Mouse (Mus musculus) heart, embryonic 15.5 days (tissue): ENCODE measurements around the gene Ndufs1. TPM values are rescaled to one million over a fixed set of nuclear protein-coding genes. Genes with fewer than 3 reads are reported as not detected.

Source experiments
- ATAC-seq: fragments of 200-750 bp; cut with Nextera tagmentation; replicated peaks from 2 replicates; pipeline ENCODE4 v1.8.0; 2017; ENCODE audit warnings: low read depth, moderate TSS enrichment; ENCODE audit not compliant: insufficient number of reproducible peaks, insufficient read depth, low FRiP score
- H3K27ac ChIP-seq: fragments of 300-500 bp; sonication (generic); 2 replicates; pipeline ENCODE4 v1.5.1; 2015; ENCODE audit warnings: mild to moderate bottlenecking, inconsistent platforms
- H3K27me3 ChIP-seq: fragments of 300-500 bp; sonication (generic); 2 replicates; pipeline ENCODE4 v1.6.1; 2015; ENCODE audit warnings: inconsistent platforms
- H3K36me3 ChIP-seq: fragments of 300-500 bp; sonication (generic); 2 replicates; pipeline ENCODE4 v1.6.1; 2015; ENCODE audit warnings: mild to moderate bottlenecking, inconsistent platforms
- H3K4me1 ChIP-seq: fragments of 300-500 bp; sonication (generic); replicated peaks from 2 replicates; pipeline ENCODE4 v1.6.1; 2015; ENCODE audit warnings: inconsistent platforms
- H3K4me2 ChIP-seq: fragments of 300-500 bp; sonication (generic); 2 replicates; pipeline ENCODE4 v1.6.1; 2015; ENCODE audit warnings: inconsistent platforms, mild to moderate bottlenecking, moderate library complexity
- H3K4me3 ChIP-seq: fragments of 300-500 bp; sonication (generic); 2 replicates; pipeline ENCODE4 v1.5.1; 2015; ENCODE audit warnings: mild to moderate bottlenecking, inconsistent platforms
- H3K9ac ChIP-seq: fragments of 300-500 bp; sonication (generic); 2 replicates; pipeline ENCODE4 v1.6.1; 2015; ENCODE audit warnings: mild to moderate bottlenecking, inconsistent platforms
- H3K9me3 ChIP-seq: fragments of 300-500 bp; sonication (generic); replicated peaks from 2 replicates; pipeline ENCODE4 v1.6.1; 2016; ENCODE audit warnings: inconsistent platforms
- WGBS: fragments of 180-500 bp; shearing (Covaris S2); methylation state at CpG from one replicate; pipeline ENCODE4 v1.1.7; 2015; ENCODE audit warnings: mixed read lengths; 5-methylcytosine and 5-hydroxymethylcytosine counted together
- polyA plus RNA-seq: library from polyadenylated mRNA; unstranded; fragments of >200 nt; fragmentation: Nextera tagmentation; extraction: Ambion mirVana; gene quantifications from 2 replicates; pipeline ENCODE4 v1.2.1, GENCODE M21; 2015

The Ndufs1 gene
- polyA plus RNA-seq, 1 experiment from 2014 or later = 378 TPM

GRCm38 (mm10) chr1:63115096-63115495 lies 61.5 kb downstream of the Ndufs1 start:
- 19% methylated on average over 4 of the region's 4 CpGs for WGBS
- H3K4me3 ChIP-seq = peak overlapping the region; percentile 95
- peak overlapping the region; percentile 72 for H3K4me2 ChIP-seq
- H3K9me3 ChIP-seq = no peaks in the 10 kb centered on the region
- peaks cover 16% of the 10 kb centered on the region for H3K36me3 ChIP-seq
- ATAC-seq = no peak
- H3K27ac ChIP-seq = peak overlapping the region; percentile 96
- H3K9ac ChIP-seq = peak overlapping the region; percentile 99
- H3K27me3 ChIP-seq = no peaks in the 10 kb centered on the region
- H3K4me1 ChIP-seq = peaks cover 27% of the 10 kb centered on the region

- peak within 1 kb of the TSS; percentile 95 for H3K4me3 ChIP-seq
- no peaks in the 10 kb centered on the region for H3K9me3 ChIP-seq
- H3K27ac ChIP-seq = peak within 1 kb of the TSS; percentile 96
- H3K36me3 ChIP-seq = peaks cover 8% of the 10 kb centered on the region
- peak; percentile 86 for ATAC-seq
- under 1% methylated on average over 25 of the region's 42 CpGs for WGBS
- peaks cover 27% of the 10 kb centered on the region for H3K4me1 ChIP-seq
- H3K9ac ChIP-seq = peak within 1 kb of the TSS; percentile 99
- no peaks in the 10 kb centered on the region for H3K27me3 ChIP-seq
- H3K4me2 ChIP-seq = peak within 1 kb of the TSS; percentile 72
Measured at GRCm38 (mm10) chr1:63114136-63114781, 62.4 kb downstream of the Ndufs1 start, which contains the start of gene Ino80d. Gene Ino80d, minus strand, starts transcription at chr1:63114667.

- Histone ChIP-seq H3K4me3 (peak overlapping the region; percentile 95), H3K36me3 (peaks cover 6% of the 10 kb centered on the region), H3K27ac (peak overlapping the region; percentile 96), H3K4me1 (peaks cover 32% of the 10 kb centered on the region), H3K9me3 (no peaks in the 10 kb centered on the region), H3K4me2 (peak overlapping the region; percentile 72), H3K27me3 (no peaks in the 10 kb centered on the region), H3K9ac (peak overlapping the region; percentile 99)
- peak; percentile 63 for ATAC-seq
- WGBS = under 1% methylated on average over 59 of the region's 92 CpGs
Measured at GRCm38 (mm10) chr1:63113274-63114135, 63.1 kb downstream of the Ndufs1 start.

GRCm38 (mm10) chr1:63112865-63113261 lies 63.8 kb downstream of the Ndufs1 start:
- H3K9ac ChIP-seq = peak overlapping the region; percentile 99
- WGBS = 4% methylated on average over 11 of the region's 11 CpGs
- peak overlapping the region; percentile 95 for H3K4me3 ChIP-seq
- H3K36me3 ChIP-seq = no peaks in the 10 kb centered on the region
- no peaks in the 10 kb centered on the region for H3K9me3 ChIP-seq
- H3K27ac ChIP-seq = peak overlapping the region; percentile 96
- 0 out of 2 replicates have a peak, but pooled peaks have one; percentile 12 for ATAC-seq
- peaks cover 38% of the 10 kb centered on the region for H3K4me1 ChIP-seq
- no peaks in the 10 kb centered on the region for H3K27me3 ChIP-seq
- peak overlapping the region; percentile 72 for H3K4me2 ChIP-seq

DNA sequence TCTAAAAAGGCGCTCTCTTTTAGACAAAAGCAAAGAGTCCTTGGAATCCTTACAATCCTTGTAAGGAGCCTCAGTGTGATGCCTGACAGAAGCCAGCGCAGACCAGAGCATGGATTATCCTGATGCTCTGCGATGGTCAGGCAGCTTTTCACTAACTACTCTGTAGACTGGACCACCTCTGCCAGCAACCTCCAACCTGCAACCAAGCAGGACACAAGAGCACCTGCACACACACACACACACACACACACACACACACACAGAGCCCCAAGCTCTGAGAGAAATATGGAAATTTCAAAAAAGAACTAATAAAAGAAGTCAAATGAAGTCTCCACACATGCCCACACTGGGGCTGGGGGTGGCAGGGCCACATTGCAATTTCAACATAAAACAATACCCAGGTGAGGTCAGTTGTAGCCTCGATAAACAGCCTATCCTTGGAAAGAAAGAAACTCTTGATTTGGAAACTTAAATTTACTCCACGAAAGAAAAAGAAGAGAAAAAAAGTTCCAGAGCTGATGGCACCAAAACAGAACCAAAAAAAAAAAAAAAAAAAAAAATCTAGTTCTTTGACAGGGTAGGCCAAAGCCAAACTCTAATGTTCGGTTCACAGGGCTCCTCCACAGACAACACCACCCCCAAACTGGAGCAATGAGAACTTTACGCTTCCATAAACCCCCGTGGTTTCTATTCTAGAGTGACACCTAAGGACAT lies 64.3 kb downstream of the Ndufs1 start:
- Histone ChIP-seq H3K9me3 (no peaks in the 10 kb centered on the region), H3K4me1 (peaks cover 43% of the 10 kb centered on the region), H3K4me2 (peak overlapping the region; percentile 72), H3K36me3 (no peaks in the 10 kb centered on the region), H3K9ac (peak overlapping the region; percentile 99), H3K27ac (peak overlapping the region; percentile 96), H3K4me3 (peak overlapping the region; percentile 95), H3K27me3 (no peaks in the 10 kb centered on the region)
- ATAC-seq = no peak
- WGBS = 43% methylated on average over 8 of the region's 8 CpGs

GRCm38 (mm10) chr1:63110536-63111285 lies 65.9 kb downstream of the Ndufs1 start:
- Histone ChIP-seq H3K4me2 (no peak overlapping the region), H3K36me3 (no peaks in the 10 kb centered on the region), H3K27ac (no peak overlapping the region), H3K4me3 (no peak overlapping the region), H3K9me3 (no peaks in the 10 kb centered on the region), H3K4me1 (peaks cover 32% of the 10 kb centered on the region), H3K9ac (no peak overlapping the region), H3K27me3 (no peaks in the 10 kb centered on the region)
- WGBS = 55% methylated on average over 7 of the region's 7 CpGs
- ATAC-seq = no peak

DNA sequence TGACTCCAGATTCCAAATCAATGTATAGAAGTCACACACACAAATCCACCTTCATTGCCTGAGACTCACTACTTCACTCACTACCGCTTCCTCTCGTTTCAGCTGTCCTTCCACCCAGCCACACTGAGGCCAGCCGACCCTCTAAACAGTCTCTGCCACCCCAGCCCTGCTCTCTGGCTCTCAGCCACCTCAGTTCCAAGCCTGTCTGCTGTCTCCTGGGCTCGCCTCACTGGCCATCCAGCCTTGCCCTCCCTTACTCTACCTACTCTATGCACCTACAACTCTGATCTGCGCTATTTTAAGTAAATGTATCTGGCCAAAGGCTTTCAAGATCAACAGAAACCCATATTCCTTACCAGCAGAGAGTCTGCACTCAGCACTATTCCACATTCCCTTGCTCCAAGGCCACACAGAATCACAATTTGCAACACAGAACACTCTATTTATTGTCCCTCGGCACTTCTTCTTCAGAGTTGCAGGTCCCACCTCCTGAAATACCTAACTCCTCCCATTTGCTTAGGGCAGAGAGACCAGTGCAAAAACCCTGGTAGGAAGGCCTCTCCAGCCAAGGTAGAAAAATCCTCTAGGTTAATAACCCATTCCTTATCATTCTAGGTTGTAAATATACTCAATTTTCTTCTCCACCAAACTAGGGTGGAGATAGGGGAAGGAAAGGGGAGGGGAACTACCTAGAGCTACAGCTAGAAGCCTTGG lies 68.9 kb downstream of the Ndufs1 start:
- no peaks in the 10 kb centered on the region for H3K27me3 ChIP-seq
- H3K4me3 ChIP-seq = 0 out of 2 replicates have a peak overlapping the region, but pooled peaks have one; percentile 0
- no peaks in the 10 kb centered on the region for H3K9me3 ChIP-seq
- peak overlapping the region; percentile 33; the same call in 1 of the 2 replicates for H3K4me2 ChIP-seq
- H3K9ac ChIP-seq = peak overlapping the region; percentile 12; the same call in 1 of the 2 replicates
- ATAC-seq = peak; percentile 50; the same call in 1 of the 2 replicates
- 29% methylated on average over 6 of the region's 6 CpGs for WGBS
- H3K4me1 ChIP-seq = peaks cover 38% of the 10 kb centered on the region
- peaks cover 7% of the 10 kb centered on the region; the same call in 1 of the 2 replicates for H3K36me3 ChIP-seq
- H3K27ac ChIP-seq = peak overlapping the region; percentile 63

DNA sequence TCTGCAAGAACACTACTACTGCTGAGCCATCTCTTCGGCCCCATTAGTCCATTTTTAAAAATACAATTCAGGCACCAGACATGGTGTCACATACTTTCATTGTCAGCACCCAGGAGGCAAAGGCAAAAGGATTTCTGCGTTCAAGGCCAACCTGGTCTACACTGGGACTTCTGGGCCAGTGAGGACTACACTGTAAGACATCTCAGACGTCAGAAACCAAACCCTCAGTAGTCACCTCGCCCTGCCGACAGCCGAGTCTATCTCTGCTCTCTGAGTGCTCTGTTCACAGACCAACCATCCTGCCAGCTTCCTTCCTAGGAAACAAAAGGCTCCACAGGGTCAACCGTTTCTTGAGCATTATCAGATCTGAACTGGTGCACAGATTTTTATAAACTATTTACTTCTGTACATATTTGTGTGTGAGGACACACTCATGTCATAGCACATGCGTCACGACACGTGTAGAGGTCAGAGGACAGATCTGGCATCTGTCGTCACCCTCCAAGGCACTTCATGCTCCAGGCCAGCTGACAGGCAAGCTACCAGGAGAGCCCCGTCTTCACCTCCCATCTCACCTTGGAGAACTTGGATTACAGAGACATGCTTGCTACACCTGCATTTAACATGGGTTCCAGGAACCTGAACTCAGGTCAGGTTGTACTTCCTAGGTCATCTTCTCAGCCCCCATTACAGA lies 73.7 kb downstream of the Ndufs1 start:
- Histone ChIP-seq H3K9ac (no peak overlapping the region), H3K4me3 (no peak overlapping the region), H3K36me3 (peaks cover 38% of the 10 kb centered on the region), H3K4me2 (no peak overlapping the region), H3K9me3 (no peaks in the 10 kb centered on the region), H3K27ac (0 out of 2 replicates have a peak overlapping the region, but pooled peaks have one; percentile 17), H3K27me3 (no peaks in the 10 kb centered on the region), H3K4me1 (peaks cover 18% of the 10 kb centered on the region)
- 58% methylated on average over 12 of the region's 12 CpGs for WGBS
- ATAC-seq = no peak

GRCm38 (mm10) chr1:63100196-63100595 lies 76.4 kb downstream of the Ndufs1 start:
- Histone ChIP-seq H3K27me3 (no peaks in the 10 kb centered on the region), H3K4me1 (peaks cover 10% of the 10 kb centered on the region), H3K36me3 (peaks cover 38% of the 10 kb centered on the region), H3K4me2 (no peak overlapping the region), H3K4me3 (no peak overlapping the region), H3K9me3 (no peaks in the 10 kb centered on the region), H3K9ac (no peak overlapping the region), H3K27ac (no peak overlapping the region)
- ATAC-seq = no peak
- 88% methylated on average over 8 of the region's 8 CpGs for WGBS

GRCm38 (mm10) chr1:63098831-63099230 lies 77.8 kb downstream of the Ndufs1 start:
- 71% methylated on average over 4 of the region's 4 CpGs for WGBS
- H3K36me3 ChIP-seq = peaks cover 35% of the 10 kb centered on the region

More at GRCm38 (mm10) chr1:63098831-63099230, 77.8 kb downstream of the Ndufs1 start:
- Histone ChIP-seq H3K27me3 (no peaks in the 10 kb centered on the region), H3K4me2 (no peak overlapping the region), H3K4me3 (no peak overlapping the region), H3K9ac (no peak overlapping the region), H3K27ac (no peak overlapping the region), H3K4me1 (peaks cover 10% of the 10 kb centered on the region), H3K9me3 (no peaks in the 10 kb centered on the region)
- ATAC-seq = no peak
